Mouse (Mus musculus) c-Kit-positive CD71-positive TER-119-negative erythroid progenitor cells, embryonic 14.5 days (primary cell): ENCODE measurements around the gene Methig1.
"Not testable (repeated sequence)": the region's sequence is repeated elsewhere in the genome, so short reads cannot be mapped to it uniquely, and the experiment has no call there.

Source experiments
- DNase-seq: peaks from one replicate; pipeline ENCODE4 v3.0.0-alpha.2; 2013; ENCODE audit warnings: low read depth

The Methig1 gene

DNA sequence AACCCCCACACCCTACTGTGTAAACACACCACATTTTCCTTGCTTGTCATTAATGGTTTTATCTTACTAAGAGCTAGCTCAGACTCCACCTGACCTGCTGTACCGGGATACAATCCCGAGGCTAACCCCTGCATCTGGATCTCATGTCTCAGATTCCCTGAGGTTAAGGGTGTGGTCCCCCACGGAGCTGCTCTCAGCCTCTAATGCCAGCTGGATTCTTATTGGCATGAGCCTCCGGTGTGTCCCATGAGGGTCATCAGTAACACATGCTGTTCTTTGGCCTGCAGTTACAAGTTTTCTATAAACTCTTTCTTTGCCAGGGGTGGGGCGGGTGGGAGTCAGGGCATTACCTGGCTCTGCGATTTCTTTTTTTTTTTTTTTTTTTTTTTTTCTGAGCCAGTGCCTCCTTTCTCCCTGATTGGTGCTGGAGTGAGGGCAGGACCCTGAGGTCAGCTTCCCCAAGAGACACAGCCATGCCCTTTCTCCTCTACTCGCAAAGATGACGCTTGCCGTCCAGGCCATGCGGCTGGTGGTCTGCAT is at the start of gene Methig1, which contains the start of gene Mettl7a2:
Methig1 (plus strand) TSS at position 439 of the 540 bp plus-strand sequence.
Mettl7a2 (plus strand) TSS at position 490 of the 540 bp plus-strand sequence.
- no peak for DNase-seq

DNA sequence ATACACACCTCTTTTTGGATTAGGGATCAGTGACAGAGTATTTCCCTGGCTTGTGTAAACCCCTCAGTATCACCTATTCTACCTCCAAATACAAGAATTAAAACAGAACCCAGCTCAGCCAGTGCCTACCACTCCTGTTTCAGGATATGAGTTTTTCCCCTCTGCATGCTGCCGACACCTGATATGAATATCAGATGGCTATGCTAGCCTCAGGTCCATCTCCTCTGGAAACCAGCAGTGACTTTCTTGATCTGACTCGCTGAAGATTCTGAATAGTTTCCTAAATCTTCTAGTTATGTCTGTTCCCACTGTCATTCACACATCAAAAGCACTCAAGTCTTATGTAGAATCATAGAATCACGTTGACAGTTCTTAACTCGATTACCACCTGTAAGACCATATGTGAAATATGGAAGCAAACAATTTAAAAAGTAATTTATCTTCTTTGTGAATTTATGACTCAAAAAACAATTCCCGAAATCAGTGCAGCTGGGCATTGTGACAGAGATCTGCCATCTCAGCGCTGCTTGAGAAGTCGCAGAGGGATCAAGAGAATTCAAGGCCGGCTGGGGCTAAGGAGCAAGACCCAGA is 49.4 kb upstream of the Methig1 start:
- no peak for DNase-seq

DNA sequence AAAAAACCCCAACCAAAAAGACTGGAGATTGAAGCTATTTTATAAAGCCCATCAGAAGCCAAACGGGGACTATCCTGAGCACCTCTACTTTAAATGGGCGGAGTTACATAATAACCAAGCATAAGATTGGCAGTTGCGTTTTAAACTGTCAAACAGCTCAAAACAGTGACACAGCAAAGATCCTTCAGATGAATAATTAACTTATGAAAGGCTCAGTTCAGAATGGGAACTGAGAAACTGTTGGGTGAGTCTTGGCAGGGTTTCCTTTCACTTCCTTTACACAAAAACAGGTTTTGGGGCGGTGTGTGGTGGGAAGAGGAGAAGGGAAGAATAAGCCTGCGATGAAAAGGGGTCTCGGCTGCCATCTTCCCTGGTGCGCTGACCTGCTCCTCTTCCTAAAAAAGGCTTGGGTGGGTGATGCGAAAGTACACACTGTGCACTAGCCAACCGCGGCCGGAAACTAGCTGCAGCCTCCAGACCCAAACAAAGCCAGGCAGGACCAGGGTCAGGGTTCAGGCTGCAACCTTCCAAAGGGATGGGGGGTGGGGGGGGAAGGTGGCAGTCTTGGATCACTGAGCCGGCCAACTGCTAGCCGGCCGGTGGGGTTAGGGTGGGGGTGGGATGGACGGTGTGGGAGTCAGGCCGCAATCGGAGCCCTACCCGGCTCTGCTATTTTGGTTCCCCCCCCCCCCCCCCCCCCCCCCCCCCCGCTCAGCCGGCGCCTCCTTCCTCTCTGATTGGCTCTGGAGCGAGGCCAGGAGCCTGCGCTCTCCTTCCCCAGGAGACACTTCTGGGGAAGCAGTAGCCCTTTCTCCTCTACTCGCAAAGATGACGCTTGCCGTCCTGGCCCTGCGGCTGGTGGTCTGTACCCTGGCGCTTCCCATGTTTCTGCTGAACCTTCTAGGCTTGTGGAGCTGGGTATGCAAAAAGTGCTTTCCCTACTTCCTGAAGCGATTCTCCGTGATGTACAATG is 48.6 kb upstream of the Methig1 start, which contains the start of gene Mettl7a1:
Mettl7a1 (plus strand) TSS at position 122 of the 973 bp plus-strand sequence.
- DNase-seq = peak; percentile 58

DNA sequence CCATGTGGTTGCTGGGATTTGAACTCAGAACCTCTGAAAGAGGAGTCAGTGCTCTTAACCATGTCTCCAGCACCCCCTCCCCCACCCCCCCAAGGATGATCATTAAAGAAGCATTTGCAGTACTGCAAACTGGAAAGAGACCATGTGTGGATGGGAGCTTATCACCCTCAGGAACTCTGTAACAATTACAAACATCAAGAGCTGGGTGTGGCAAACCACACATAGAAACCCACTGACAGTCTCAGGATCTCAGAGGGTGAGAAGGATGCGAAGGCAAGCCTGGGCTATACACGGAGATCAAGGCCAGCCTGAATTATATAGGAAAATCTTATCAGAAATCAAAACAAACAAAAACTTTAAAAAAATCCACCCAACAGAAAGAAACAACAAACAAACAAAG is 46.7 kb upstream of the Methig1 start:
- no peak for DNase-seq

DNA sequence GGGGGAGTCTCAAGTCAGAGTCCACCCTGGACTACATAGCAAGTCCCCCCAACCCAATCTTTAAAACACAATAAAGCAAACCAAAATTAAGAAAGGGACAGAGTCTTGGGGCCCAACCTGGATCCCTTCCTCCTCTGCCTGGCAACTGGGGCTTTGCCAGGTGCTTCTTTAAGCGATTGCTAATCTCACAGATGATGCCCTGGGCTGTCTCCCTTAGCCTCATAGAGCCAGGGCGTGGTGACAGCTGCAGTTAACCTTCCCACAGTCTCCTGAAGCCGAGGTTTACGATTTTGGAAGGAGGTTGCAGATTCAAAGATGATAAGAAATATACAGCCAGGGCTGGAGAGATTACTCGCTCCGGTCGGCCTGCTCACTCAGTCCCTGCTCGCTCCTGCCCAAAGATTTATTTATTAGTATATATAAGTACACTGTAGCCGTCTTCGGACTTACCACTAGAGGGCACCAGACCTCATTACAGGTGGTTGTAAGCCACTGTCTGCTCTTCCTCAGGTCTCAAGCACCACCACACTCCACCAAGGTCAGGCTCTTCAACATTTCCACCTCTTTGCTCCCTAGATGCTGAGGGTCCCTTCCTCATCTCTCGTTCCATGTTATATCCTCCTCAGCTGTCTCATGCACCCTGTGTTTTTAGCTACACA is 45.4 kb upstream of the Methig1 start:
- peak; percentile 46 for DNase-seq

DNA sequence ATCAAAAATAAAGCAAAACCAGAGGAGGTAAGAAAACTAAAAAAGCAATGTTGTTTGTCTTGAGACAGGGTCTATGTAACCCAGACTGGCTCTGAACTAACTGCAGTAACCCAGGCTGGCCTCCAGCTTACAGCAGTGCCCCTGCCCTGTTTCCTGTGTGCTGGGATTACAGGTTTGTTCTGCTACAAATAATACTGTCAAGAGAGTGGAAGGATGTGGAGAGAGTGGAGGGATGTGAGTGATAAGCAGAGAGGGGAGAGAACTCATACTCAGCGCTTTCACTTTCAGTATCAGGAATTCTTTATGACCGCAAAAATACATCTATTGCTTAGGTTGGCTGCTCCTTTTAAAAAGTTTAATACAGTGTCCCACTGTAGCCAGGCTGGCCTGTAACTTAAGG is 40.6 kb upstream of the Methig1 start:
- DNase-seq = no peak

DNA sequence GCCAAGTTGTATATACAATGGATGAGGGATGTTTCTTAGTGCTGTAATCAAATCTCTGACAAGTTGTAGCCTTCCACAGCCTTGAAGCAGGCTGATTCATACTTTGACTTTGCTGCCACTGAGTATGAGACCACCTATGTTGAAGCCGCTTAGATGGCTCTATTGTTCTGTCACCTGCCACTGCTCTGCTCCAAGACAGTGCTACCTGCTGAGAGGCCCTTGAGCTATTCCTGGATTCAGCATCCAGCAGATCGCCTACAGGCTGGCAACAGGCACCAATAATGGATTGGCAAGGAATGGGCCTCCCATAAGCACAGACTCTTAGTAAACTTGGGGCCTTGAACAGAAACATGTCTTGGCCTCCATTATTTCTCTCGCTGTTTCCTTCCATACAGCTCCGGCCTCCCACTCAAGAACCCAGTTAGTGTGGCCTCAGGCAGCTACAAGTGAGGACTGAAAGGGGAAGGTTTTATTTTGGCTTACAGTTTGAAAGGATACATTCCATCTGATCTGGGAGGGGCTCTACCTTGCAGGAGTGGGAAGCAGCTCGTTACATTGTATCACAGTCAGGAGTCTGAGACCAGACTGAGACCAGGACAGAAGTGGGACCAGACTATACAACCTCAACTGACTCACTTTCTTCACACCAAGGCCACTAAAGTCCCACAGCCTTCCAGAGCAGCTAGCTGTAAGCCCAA is 38.4 kb upstream of the Methig1 start:
- DNase-seq = no peak

DNA sequence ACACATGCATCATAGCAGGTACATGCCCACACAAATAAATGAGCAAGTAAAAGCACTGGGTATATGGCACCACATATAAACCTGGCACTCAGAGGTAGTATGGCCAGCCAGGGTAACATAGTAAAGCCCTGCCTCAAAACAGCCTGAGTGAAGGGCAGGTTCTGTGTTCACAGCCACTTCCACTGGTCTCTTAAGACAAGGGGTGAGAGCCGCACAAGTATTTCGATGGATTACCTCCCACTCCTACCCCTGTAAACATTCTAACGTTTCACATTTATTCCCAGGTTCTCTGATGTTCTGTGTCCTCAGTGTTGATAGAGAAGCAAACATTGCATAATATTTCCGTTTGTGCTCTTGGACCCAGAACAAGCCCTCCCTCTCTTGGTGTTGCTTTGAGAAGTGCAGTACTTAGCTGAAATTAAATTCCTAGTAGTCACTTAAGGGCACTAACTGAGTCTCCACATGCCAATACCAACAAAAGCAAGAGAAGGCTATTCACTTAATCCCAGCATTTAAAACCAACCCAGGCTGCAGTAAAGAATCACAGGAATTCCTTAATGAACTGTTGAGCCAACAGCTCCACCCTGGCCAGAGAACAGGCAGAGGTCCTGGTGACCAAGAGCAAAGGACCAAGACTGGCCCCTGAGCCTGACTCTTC is 34.8 kb upstream of the Methig1 start:
- not testable (repeated sequence) for DNase-seq

DNA sequence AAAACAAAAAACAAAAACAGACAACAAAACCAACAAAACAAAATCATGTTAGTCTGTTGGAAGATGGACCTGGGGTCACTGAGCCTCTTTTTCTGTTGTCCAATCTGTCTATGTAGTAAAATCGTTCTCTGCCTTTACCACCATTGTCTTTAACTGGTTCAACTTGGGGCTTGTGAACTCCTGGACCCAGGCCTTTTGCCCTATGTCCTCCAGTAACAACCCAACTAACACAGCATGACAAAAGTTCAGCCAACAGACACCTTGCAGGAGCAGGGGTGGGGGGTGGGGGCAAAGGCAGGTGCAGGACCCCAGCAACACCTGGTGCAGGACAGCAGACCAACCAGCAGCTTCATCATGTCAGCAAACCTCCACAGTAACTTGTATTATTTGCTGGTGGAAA is 33.1 kb upstream of the Methig1 start:
- DNase-seq = no peak

DNA sequence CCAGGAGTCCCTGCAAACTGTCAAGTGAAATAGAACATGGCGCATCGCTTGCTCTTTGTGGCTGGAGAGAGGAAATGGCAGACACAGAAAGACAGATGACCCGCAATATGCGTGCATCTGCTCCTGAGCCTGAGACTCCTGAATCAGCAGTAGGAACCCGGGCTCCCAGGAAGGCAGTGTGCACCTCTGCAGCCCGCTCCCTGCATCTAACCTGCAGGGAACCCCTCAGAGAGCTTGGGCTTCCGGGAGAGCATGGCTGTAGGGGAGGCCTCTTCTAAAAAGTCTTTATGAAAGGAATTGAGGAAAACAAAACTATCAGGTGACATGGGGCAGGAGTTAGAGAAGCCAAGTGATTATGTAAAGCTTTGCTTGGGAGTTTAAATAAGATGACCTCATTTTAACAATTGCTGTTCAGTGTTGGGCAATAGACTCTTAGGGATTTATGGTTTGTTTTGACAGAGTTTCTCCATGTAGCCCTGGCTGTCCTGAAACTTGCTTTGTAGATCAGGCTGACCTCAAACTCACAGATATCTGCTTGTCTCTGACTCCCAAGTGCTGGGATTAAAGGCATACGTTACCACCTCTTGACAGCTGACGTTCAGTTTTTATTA is 32.5 kb upstream of the Methig1 start:
- DNase-seq = no peak

DNA sequence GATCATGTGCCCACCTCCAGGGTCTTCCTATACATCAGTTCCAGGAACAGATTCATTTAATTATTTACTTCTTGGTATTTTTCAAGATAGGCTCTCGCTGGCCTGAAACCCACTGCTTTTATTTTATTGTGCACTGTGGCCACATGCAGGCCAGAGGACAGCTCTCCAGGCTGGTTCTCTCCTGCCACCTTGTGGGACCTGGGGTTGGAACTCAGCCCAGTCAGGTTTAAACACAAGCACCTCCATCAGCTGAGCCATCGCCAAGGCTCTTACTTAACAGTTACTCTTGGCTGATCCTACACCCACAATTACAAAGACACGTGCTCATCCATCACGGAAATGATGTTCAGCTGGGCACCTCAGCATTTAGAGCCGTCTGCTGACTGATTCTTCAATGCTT is 31.8 kb upstream of the Methig1 start:
- no peak for DNase-seq

DNA sequence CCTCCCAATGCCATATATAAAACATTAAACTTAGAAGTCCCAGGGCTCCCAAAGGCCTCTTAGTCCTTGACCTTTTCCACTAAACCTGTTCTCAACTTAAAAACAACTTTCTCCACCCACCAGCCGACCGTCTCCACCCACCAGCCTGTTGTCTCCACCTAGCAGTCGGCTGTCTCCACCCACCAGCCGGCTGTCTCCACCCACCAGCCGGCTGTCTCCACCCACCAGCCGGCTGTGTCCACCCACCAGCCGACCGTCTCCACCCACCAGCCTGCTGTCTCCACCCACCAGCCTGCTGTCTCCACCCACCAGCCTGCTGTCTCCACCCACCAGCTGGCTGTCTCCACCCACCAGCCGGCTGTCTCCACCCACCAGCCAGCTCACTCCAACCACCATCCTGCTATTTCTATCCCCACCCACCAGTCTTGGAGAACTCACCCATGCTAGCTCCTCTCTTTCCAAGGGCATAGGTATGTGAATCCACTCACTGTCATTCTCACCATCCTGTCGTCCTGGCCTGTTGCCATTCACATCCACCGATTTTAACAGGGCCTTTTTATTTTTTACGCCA is 28.8 kb upstream of the Methig1 start:
- no peak for DNase-seq

DNA sequence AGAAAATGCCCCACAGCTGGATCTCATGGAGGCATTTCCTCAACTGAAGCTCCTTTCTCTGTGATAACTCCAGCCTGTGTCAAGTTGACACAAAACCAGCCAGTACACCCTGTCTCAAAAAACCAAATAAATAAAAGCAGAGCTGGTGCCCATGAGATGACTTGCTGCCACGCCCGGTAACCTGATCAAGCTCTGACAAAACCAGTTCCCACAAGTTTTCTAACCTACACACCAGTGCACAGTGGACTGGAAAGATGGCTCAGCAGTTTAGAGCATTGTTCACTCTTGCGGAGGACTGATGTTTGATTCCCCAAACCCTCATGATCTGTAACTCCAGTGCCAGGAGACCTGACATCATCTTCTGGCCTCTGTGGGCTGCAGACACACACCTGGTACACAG is 27.7 kb upstream of the Methig1 start:
- DNase-seq = no peak

DNA sequence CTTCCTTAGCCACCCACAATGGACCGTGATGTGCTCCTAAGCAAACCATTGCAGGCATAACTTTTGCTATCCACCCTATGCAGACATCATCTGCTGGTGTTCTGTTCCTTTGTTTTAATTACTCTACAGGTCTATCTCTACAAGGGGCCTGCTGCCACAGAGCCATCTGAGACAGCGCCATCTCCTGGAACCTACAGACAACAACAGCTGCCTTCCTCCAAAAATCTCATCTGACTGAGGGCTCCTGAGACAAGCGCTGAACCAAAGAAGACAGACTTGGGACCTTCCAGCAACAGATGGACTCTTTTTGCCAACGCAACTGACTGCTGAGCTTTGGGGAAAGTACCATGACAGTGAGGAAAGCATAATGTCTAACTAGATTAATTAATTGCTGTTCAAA is 24.9 kb upstream of the Methig1 start:
- not testable (repeated sequence) for DNase-seq

DNA sequence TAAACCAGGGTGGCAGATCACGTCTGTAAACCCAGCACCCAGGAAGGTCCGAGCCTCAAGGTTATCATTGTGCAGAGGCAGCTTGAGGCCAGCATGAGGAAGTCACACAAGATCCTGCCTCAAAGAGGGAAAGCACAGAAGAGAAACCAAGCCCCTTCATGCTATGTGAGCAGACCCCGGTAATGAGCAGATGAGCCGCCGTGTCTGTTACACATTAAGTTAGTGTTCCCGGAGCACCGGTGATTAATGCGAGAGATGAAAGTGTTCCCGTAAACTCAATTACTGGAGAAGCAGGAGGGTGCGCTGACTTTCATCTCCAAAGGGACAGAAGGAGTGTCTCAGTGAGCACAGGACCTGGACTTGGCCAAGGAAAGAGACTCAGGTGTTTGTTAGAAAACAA is 23.6 kb upstream of the Methig1 start:
- DNase-seq = not testable (repeated sequence)

DNA sequence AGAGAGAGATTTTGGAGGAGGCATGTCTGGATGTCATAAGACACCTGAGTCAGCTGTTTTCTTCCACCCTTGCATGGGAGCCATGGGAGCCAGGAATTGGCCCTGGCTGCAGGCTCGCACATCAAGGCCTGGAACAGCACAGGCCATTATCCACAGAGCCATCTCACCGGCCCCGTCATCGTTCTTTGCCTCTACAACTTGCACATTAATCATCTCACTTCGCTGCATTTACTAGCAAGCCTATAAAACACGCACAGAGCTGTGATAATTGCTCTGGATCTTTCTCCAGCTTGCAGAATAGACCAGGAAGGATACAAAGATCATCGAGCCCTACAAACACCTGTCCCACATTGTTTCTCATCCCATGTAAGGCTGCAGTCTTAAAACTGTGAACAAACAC is 22.2 kb upstream of the Methig1 start:
- no peak for DNase-seq

DNA sequence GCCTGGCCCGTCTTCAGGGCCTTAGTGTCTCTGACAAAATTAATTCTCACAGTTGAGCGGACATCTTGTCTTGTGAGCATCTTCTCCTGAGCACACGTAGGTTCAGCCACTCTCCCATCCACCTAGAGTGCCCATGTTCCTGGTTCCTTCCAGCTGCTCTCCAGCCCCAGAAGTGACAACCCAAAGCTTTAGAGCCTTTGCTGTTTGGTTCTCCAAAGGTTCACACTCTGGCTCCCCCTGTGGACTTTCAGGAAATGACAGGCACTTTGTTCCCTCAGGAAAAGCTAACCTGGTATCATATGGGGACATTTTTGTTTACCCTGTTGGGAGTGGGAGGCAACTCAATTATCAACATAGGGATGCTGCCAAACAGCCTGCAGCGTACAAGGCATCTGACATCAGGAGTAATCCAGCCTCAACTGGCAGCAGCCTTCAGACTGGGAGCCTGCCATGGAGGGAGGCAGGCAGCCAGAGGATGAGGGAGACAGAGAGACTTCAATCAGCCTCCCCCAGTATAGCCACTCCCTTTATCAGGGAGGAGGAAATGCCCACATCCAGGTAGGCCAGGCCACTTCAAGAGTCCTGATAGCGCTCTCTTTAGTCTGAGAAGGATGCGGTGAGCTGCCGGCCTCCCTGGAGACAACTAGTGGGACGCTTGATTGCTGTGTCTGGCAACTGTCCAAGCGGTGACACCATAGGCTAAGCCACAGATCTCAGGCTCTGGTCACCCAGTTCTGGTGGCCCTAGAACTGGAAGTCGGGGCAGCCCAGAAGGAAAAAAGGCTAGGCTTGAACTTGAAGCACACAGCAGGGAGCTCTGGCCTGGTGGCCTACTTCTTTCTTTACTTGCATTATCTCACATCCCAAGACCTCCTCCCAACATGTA is 20.6 kb upstream of the Methig1 start:
- not testable (repeated sequence) for DNase-seq

DNA sequence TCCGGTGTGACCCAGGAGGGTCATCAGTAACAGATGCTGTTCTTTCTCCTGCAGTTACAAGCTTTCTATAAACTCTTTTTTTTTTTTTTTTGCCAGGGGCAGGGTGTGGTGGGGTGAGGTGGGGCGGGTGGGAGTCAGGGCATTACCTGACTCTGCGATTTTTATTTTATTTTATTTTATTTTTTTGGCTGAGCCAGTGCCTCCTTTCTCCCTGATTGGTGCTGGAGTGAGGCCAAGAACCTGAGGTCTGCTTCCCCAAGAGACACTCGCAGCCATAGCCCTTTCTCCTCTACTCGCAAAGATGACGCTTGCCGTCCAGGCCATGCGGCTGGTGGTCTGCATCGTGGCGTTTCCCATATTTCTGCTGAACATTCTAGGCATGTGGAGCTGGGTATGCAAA is 18.3 kb upstream of the Methig1 start, which contains the start of gene Mettl7a3:
Mettl7a3 (plus strand) TSS at position 301 of the 400 bp plus-strand sequence.
- no peak for DNase-seq

DNA sequence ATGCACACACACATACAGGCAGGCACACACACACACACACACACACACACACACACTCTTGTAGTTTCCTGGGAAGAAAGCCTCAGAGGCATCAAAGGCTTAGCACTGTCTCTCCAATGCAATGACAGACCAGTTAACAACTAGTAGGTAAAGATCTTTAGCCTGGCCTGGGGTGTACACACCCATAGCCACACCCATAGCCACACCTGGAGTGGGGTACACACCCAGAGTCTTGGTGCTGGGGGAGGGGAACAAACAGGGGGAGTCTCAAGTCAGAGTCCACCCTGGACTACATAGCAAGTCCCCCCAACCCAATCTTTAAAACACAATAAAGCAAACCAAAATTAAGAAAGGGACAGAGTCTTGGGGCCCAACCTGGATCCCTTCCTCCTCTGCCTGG is 15.6 kb upstream of the Methig1 start:
- not testable (repeated sequence) for DNase-seq
